Mouse (Mus musculus) testis, postnatal 10 days (tissue): ENCODE measurements at regions not wholly inside any gene's neighbourhood (a gene's known extent, or its start where the extent isn't known, plus 50 kb on each side); places are given as distances from the start of the nearest gene placed in this dataset.

Experiments
- DNase-seq: peaks from one replicate; pipeline ENCODE4 v3.0.0; 2021; ENCODE audit warnings: low spot score

- peak; percentile 41 for DNase-seq
These were observed 665.8 kb downstream of the Nebl start for GRCm38 (mm10) chr2:17065149-17066145.
